Mouse (Mus musculus) retina, postnatal 1 day (tissue): ENCODE measurements around the gene Cask.

Experiments
- DNase-seq: peaks from one replicate; pipeline ENCODE4 v3.0.0-alpha.2; 2012

Gene Cask

DNA sequence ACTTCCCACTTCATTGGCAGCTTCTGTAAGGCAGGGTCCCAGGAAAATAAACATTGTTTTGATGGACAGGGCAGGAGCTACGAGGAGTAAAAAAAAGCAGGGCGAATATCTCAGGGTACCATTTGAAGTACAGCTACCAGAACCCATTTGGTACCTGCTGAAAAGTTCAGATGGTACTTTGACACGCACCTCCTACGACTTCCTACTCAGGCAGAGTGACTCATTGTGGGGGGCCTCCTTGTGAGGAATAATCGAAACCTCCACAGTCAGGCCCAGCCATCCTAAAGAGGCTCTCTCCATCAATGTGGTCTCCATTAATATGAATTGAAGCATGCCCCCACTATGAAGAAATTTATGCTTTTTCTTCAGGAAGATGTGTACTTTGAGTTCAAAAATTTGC lies 228.5 kb downstream of the Cask start:
- DNase-seq, result no peak

DNA sequence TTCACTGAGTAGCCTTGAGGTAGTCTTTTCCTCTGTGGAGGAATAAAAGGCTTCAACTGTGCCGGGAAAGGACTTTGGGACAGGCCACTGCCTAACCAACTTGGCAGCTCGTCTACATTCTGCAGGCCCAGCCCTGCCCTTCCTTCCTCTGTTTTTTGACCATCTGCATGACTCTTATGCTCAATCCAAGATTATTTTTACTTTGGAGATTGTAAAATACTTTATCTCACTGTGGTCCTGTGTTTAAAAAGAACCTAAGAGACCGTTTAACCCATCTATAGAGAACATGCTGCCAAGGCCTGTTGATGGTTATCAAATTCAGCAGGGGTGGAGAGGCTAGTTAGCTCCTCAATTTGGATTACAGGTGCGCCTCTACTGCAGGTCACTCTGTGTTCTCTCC lies 229.7 kb downstream of the Cask start:
- no peak for DNase-seq

DNA sequence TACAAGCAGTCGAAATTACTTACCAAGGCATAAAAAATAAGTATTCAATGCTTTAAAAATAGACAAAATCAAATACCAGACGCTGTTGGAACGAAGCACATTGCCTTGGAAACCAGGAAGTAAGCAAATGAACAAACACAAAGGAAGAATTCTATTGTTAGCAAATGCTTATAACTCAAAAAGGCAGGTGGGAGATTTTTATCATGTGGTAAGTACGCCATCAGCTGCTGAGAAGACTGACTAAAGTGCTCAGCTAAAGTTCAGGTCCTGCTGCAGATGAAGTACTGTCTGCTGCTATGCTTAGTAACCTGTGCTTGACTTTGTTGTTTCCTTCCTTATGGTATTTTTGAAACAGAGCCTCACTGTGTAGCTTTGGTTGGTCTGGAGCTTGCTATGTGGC lies 232.7 kb downstream of the Cask start:
- no peak for DNase-seq

DNA sequence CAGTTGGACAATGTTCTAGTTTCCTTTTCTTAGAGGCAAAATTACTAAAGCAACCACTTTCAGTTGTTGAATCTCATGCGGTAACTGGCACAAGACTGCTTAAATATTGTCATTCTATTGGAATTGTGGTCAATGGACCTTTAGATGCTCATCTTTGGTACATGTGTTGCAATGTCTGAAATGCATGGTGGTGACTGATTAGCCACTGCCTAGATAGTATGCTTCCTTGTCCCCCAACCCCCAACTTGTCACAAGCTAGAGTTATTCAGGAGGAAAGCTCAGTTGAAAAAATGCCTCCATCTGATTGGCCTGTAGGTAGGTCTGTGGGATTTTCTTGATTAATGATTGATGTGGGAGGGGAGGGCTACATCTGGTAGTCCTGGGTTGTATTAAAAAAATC lies 233.9 kb downstream of the Cask start:
- no peak for DNase-seq

DNA sequence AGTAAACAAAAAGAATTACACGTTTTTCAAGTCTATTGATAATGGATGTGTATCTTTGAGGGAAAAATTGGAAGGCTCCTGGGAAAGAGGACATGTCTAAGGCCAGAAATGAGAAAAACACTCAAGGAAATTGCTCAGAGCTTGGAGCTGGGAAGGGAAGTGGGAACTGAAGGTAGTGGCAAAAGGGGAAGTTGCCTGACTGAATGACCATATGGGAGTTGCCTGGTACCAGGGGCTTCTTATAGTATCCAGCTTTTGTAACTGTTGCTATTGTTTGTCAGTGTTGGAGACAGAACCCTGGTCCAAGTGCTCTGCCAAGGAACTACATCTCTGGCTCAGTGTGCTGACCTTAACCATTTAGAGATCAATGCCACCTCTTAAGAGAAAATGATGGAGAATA lies 234.4 kb downstream of the Cask start:
- no peak for DNase-seq

DNA sequence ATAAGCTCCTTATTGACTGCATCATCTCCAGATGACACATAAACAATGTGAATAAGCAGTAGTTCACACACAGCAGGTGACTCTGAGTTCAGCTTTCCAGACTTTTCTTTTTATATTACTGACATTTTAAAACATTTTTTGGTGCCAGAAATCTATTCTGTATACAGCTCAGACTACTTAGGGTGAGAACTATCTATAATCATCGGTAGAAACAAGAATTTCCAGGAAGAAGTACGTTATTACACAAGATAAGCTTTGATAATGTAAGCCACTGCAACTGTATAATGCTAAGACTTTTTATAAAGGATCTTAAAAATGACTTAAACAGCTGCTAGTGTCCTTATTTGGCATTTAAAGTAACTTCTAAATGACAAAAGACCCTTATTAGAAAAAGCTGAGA lies 239.1 kb downstream of the Cask start:
- DNase-seq, result no peak

DNA sequence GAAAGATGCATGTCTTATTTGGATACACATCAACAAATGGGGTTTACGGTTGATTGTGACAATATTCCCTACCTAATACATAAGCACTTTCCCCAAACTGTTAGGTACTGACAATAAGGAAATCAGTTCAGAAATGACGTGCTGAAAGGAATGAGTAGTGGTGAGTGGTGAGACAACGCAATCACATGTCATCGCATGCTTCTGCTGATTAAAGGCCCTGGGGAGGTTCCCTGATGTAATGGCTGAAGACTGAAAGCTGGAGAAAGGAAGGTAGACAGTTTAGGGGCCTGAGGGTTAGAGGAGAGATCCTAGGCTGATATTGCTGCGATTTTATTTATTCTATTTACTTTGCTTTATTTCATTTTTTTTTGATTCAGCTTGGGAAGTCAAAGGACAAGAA lies 240.1 kb downstream of the Cask start:
- no peak for DNase-seq

DNA sequence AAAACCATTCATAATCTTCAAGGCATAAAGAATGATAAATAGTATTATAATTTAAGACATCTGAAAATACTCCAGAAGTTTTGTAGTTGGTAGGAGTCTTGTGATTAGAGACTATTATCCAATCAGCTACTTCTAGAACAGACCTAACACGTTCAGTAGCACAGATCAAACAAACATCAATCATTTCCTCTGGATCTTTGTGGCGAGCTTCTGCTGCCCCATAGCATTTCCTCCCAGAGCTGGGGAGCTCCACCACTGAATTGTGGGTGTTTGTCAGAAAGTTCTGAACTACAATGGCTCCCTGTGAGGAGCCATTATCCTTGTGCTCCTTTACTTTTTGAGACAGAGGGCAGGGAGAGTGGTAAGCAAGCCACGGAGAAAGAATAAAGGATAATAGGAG lies 243.4 kb downstream of the Cask start:
- no peak for DNase-seq

DNA sequence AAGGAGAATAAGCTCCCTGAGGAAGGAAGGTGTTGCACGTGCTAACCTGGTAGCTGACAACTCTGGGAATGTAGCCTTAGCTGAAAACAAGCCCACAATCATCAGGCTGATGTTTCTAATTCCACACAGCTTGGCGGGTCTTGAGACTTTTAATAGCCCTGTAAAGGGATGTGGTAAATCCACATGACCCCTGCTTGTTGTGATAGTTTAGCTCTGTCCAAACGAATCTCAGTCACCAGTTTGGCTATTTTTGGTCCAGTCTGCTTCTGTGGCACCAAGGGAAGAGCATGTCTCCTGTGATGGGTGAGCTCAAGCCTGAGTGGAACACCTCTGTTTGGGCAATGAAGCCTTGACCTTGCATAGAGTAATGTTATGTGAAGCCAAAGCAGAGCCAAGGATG lies 244.4 kb downstream of the Cask start:
- DNase-seq, result no peak

DNA sequence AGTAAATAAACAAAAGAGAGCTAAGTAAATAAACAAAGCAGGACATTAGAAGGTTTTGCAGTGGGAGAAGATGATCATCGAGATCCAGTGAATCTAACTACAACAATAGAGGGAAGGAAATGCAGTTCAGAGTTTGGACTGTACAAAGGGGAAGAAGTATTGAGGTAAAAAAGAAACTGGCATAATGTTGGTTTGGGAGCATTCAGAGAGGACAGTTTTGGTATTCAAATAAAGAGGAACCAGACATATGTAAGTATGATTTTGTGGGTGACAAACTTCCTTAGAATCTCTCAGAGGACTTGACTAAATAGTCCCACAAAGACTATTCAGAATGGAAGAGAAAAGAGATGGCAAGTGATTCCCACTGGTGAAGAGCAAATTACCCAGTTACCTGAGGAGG lies 251.2 kb downstream of the Cask start:
- DNase-seq, result no peak

DNA sequence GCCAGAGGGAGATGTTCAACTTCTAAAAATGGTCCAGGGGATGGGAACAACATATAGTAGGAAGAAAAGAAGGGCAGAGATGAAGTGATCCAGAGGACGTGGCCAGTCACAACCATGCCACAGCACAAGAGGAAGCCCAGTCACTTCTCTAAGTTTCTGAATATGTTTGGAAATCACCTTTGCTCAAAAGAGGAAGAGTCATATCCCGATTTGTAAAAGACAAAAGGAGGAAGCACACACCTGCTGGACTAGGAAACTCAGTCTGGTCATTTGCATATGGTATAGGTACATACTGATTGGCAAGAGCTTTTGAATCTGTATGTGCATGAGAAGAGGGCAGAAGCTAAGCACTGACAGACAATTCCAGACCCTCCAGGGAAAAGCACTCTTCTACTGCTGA lies 251.8 kb downstream of the Cask start:
- no peak for DNase-seq

DNA sequence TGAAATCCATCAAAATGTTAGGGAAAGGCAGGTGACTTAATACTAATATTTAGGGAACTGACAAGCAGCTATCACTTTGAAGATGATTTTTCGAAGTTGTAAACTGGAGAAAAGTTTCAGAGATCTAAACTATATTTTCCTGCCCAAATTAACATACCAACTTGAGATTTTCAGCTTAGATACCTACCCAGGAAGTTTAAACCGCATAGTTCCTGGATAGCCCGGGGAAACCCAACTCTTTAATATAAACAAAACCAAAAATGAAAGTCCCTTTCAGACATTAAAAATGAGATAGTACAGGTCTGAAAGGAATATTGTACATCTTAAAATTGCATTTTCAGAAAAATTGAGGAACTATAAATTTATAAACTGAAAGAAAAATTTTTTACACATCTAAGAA lies 273.5 kb downstream of the Cask start:
- DNase-seq, result no peak

DNA sequence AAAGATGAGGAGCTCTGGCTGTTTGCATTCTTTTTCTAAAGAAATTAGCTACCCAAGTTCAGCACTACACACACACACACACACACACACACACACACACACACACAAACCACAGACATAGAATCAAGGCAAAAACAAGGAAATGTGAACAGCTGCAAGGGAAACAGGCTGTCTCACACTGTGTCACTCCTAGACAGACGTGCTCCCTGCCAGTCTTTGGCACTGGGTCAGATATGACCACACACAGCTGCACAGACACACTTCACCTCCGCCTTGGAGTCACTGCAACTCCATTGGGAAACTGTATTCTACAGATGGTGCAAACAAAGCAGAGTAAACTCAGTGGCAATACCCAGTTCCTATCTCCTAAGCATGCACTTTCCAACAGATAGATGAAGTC lies 274.6 kb downstream of the Cask start:
- DNase-seq, result no peak

DNA sequence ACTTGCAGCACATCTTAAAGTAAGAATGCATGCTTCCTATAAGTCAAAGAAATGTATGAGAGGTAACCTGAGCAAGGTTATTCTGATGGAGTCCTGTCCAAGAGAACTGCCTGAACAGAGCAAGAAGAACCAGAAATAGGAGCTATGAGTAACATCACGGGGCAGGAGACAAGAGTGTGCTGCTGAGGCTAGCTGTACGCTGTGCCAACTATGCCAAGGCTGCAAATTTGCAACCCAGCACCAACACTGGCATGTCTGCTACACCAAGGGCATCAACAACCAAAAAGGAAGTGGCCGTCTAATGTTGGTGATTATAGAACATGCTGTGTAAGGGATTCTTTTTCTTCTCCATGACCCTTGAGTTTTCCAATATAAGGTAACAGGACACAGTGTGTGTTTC lies 276.3 kb downstream of the Cask start:
- DNase-seq, result no peak

DNA sequence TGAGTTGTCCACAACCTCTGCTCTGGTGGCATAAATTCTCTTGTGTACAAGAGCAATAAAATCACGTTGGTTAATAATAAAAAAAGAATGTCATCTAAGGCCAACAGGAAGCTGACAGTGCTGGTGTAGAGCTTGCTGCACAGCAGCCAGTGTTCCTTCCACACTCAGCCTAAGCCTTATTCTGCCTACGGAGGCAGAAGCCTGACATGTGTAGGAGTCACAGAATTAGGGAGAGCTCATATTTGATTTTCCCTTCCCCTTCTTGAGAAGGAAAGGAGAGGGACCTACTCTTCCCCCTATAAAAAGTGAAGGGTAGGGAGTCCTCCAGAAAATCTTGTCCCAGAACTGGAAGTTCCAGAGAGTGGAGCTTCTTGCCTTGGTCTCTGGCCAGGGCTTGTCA lies 276.9 kb downstream of the Cask start:
- DNase-seq, result no peak

DNA sequence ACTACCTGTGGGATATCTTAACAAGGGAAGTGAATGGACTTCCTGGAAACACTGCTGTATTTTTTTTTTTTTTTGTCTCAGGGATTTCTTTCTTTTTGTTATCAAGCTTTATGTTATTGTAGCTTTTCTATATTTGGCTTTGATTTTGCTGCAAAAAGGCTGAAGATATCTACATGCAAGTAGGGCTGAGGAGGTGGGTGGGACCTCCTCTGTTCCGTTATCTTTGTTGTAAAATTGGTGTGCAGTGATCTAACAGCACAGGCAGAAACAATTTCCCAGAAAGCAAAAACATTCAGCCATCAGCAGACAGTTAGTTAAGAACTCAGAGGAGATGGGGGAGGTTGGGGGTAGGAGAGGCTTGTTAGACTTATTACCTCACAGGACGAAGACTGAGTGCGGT lies 296.7 kb downstream of the Cask start:
- DNase-seq, result no peak

DNA sequence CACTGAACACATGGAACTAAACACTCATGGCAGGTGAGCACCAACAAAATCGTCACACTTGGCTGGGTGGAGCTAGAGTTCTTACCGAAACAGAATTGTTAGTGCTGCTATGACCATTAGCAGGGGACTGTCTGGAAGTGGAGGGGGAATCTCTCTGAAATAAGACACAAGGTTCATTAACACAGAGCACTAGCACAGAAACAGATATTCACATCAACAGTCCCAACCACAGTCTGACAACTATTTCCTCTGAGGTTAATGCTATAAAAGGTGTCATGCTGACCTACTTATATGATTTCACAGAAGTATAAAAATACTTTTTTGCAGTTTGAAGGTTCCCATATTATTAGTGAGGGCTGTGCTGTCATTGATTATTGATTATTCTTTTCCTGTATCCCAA lies 298.9 kb downstream of the Cask start:
- no peak for DNase-seq

DNA sequence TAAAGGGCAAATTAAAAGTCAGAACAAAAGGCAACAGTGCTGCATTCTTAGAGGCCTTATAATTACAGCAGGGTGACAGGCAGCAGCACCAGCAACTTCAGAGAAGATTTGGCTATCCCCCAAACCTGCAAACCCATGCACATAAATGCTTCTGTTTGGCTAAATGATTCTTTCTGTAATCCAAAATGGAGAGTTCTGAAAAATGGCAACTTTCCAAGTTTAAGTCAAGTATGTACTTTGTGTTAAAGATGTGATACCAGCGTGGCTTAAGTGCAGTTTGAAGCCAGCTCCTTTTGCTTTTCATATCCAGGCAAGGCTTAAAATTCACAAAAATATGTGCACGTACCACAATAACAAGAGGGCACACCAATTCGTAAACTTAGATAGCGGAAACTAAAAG lies 299.6 kb downstream of the Cask start:
- DNase-seq, result no peak

DNA sequence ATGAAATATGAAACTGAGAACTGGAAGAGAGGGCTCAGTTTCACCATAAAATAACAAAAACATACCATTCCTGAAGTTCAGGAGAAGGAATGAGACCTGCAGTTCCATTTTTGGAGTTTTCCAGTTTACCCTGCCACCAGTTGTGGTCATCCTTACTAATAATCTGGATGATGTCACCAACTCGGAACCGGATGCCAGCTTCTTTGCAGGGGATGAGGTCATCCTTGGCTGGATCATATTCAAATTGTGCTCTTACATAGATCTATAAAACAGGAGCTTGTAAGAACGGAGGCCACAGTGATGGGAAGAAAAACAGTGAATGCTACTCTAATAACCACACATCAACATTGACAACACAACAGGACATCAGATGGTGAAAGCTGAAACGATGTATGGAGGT lies 302.1 kb downstream of the Cask start:
- DNase-seq, result no peak

DNA sequence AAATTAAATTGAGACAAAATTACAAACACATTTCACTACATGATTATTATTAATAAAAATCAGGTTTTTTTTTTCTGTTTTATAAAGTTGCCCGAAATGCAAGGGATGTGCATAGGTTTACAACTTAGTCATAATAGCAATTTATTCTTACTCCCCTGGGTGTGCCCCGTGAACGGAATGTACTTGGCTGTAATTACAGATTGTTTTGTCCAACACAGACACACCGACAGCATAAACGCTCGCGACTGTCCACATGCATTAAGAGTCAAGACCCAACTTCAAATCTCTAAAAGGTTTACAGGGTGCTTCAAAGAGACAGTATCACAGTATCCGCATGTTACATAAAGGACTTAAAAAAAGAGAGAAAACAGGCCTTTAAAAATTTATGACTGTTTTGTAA lies 329.9 kb downstream of the Cask start:
- DNase-seq, result no peak

DNA sequence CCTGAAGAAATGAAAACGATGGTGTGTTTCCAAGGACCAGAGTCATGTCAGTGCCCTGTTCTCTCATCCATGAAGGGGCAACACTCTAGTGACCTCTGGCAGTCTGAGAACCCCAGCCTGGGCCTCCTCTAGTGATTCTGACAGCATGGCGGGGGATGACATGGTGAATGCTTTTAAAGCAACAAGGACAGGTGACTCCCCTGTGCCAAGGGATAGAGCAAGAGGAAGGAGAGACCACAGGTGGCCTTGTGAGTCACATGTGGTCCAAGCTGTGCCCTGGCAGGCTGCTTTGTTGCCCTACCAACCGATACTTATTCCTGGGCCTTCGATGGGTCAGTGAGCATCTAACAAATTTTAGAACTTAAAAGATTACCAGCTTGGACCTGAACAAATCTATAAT lies 330.6 kb downstream of the Cask start:
- DNase-seq, result peak; percentile 7

DNA sequence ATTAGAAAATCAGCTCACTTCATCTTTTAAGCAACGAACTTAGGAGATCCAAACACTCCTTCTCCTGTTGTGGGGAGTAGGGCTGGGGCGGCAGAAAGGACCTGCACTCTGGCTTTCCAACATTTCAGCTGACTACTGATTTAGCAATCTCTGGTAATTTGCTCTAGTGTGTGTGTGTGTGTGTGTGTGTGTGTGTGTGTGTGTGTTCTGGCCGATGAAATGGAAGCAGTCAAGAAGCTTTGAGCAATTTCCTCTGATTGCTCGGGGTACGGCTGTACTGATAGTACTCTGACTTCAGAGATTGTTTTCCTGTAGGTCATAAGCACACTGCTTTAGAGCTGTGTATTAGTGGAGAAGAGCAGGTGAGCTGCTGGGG lies 331.8 kb downstream of the Cask start:
- DNase-seq, result no peak

DNA sequence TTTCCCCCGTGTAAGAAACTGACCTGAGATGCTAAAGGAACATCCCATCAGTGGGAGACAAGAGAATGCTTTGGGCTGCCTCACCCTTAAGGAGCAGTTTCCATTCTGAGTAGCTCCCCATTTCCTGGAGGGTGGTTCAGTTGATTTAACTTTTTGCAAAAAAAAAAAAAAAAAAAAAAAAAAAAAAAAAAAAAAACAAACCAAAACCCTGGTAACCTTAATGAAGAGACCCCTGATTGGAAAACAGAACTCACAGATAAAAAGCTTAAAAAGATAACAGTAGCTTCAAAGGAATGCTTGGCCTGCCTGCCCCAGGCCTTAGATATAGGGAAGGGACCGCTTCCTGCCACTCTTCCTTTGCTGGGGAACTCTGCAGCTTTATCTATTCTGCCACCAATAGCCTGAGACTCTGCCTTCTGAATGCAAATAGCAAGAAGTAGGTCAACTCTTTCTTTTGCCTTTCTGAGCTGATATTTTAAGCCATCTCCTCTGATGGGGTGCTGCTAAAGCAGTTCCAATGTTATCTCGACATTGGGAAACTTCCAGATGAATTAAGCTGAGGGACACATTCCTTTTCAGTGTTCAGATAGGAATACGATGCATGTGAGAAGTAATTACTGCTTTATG lies 332.3 kb downstream of the Cask start:
- peak; percentile 27 for DNase-seq

DNA sequence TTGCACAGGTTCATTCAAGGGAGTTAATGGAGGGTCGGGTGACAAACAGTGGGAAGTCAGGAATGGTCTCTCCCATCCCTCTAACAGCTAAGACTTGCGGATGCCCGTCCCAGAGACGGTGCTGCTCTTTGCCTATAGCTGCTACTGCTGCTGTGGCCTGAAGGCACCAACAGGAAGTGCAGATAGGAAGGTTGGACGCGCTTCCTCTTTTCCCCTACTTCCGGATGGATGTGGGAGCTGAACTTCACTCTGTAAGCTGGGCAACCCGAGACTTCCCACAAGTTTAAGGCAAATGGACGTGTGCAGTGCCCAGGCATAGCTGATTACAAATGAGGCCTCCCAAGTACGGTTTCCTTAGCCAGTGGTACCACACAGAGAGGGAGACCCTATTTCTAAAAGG lies 333.1 kb downstream of the Cask start:
- DNase-seq, result no peak

DNA sequence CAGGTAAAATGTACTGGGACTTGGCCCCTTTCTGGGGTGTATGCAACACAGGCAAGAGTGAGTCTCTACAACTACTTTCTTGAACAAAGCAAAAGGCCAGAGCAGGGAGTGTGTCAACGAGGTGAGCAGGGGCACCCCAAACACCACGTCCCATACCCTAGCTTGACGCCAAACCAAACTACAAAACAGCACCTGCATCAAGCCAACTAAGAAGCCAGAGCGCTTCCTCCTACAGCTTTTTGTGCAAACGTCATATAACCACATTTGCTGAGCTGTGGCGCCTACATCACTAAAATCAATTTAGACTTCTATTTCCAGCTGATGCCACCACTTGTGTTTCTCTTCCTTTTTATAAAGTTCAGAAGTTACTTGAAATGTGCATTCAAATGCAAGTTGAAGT lies 334.7 kb downstream of the Cask start:
- no peak for DNase-seq

DNA sequence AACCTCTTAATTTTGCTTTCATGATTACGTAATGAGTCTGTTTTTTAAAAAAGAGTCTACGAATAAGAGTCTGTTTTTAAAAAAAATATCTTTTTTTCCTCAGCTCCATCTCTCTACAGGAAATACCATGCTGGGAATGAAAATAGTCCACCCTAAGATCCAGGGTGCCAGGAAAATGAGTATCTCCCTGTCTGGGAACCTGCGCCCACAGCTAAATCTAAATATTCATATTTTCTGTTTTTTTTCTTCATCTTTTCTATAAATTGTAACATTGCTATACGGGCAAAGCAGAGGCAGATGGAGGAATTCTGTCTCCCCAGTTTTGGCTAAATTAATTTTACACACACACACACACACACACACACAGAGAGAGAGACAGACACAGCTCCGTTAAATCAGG lies 337.3 kb downstream of the Cask start:
- DNase-seq, result no peak
